Mouse (Mus musculus) brain, embryonic 14.5 days (tissue): ENCODE results near the gene Tbc1d7.

Experiments used
- CTCF ChIP-seq: fragments of 200-500 bp; IDR thresholded peaks from 2 replicates; pipeline ENCODE4 v1.5.1; 2012; ENCODE audit warnings: inconsistent platforms, mild to moderate bottlenecking, moderate library complexity, borderline replicate concordance; ENCODE audit not compliant: insufficient read depth, insufficient read length; ENCODE audit errors: extremely low read depth
- POLR2A ChIP-seq: fragments of 200-500 bp; IDR thresholded peaks from 2 replicates; pipeline ENCODE4 v1.6.1; 2012; ENCODE audit warnings: mild to moderate bottlenecking, inconsistent platforms, borderline replicate concordance; ENCODE audit not compliant: poor library complexity, insufficient read depth, insufficient read length, severe bottlenecking; ENCODE audit errors: extremely low read depth

DNA sequence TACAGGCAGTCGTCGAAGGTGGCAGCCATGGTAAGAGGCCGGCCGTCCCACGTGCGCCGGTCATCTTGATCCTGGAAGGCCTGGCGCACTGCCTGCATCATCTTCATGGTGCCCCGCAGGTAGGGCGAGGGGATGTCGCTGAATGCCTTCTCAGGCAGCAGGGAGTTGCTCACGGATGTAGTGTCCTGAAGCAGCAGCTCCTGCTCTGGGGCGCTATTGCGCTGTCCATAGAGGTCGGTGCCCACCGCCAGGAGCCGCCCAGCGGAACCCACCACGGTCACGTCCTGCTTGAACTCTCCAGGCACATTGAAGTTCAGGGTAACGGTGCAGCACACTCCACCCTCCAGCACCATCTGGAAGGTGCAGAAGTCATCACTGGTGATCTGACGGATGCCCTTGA, 29.2 kb upstream of the Tbc1d7 start:
- TF ChIP-seq CTCF (no peak), POLR2A (no peak)
